Mouse (Mus musculus) NIH3T3 (cell line): ENCODE results near the gene Prss1.
"Not testable (repeated sequence)": the region's sequence is repeated elsewhere in the genome, so short reads cannot be mapped to it uniquely, and the experiment has no call there.

Source experiments
- DNase-seq: peaks from one replicate; pipeline ENCODE4 v3.0.0-alpha.2; 2012; ENCODE audit warnings: low read depth

Prss1 gene

DNA sequence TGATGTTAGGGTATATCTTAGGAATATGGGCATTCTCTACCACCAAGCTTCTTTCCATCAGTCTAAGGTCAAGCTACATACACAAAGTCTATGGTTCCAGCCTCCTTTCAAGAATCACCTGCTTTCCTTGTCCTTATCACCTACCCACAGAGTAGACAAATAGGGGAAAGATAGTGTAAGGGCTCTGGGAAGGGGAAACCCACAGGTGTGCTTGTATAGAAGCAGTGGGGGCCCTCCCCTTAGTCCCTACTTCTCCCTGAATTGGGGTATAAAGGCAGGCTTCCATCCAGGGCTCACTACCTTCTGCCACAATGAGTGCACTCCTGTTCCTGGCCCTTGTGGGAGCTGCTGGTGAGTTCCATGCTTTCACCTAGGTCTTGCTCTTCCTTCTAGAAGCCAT lies at the start of gene Prss1:
TSS of gene Prss1 (plus strand) at position 301 of the 400 bp plus-strand sequence.
- DNase-seq = not testable (repeated sequence)

- not testable (repeated sequence) for DNase-seq
These were observed 16.5 kb upstream of the Prss1 start for GRCm38 (mm10) chr6:41442261-41442660.

GRCm38 (mm10) chr6:41446045-41446444 lies 12.7 kb upstream of the Prss1 start, which contains the start of gene Gm10334:
Gm10334 (minus strand) TSS chr6:41446145.
- DNase-seq = not testable (repeated sequence)

- no peak for DNase-seq
These were observed 40.6 kb downstream of the Prss1 start for GRCm38 (mm10) chr6:41499374-41499773.

- DNase-seq = no peak
These were observed 46.2 kb downstream of the Prss1 start for GRCm38 (mm10) chr6:41504915-41505314.

GRCm38 (mm10) chr6:41505323-41505722 lies 46.6 kb downstream of the Prss1 start:
- no peak for DNase-seq
